Mouse (Mus musculus) left cerebral cortex, postnatal 10 days (tissue): Measurements from ENCODE around the gene Nosip. TPM values are rescaled to one million over a fixed set of nuclear protein-coding genes. Genes with fewer than 3 reads are reported as not detected.
"Not testable (repeated sequence)": the region's sequence is repeated elsewhere in the genome, so short reads cannot be mapped to it uniquely, and the experiment has no call there.

ENCODE experiments used
- DNase-seq, 2 experiments: peaks; one replicate each; pipeline ENCODE4 v3.0.0; 2021 to 2022; ENCODE audit warnings: low spot score in 2 of 2, mixed read lengths in 1 of 2; ENCODE audit errors: extremely low spot score in 1 of 2
- intact Hi-C: fragments of 180-260 bp; cut with DNase I; formaldehyde crosslinking; loops from one replicate; pipeline ENCODE4 v1.15.1; 2025
- total RNA-seq, 2 experiments: library from RNA; stranded (reverse); gene quantifications; 2 replicates each; pipeline ENCODE4 v1.2.3; 2021

The Nosip gene
- total RNA-seq, 2 experiments from 2014 or later: 50.1 to 52.3 TPM

DNA sequence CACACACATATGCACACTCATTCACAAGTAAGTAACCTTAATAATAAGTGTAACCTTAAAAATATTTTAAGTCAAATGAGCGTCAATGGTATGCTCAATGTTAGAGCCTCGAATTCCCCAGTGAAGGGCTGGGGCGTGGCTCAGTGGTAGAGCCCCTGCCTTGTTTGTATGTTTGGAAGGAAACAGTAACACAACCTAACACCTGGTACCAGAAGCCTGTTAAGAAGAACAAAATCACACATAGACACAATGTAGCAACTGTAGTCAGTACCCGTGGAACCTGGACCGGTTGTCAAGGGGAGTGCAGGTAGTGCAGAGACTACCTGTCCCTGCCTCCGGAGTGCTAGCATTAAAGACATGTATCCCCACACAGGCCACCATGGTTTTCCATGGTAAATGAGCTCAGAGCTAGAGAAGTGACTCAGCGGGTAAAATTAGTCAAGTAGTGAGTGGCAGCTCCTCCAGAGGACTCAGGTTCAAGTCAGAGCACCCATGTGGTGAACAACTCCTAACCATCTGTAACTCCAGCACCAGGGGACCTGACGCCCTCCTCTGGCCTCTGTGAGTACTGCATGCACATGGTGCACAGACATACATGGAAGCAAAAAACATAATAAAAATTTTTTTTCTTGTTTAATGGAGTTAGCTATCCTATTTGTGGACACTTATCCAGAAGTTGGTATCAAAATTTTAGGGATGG lies 36.5 kb downstream of the Nosip start:
- intact Hi-C loops: no loop called here
- DNase-seq: no peak

DNA sequence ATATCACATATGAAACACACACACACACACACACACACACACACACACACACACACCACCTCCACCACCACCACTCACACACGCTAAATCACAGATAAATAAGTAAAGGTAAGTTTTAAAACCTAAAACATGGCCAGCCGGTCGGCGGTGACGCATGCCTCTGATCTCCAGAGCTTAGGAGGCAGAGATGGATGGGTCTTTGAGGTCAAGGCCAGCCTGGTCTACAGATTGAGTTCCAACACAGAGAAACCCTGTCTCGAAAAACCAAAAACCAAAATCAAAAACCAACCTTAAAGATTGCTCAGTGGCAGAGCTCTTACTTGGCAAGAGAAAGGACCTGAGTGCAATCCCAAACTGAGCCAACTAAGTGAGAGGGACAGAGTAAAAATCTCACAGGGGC lies 37.8 kb downstream of the Nosip start:
- DNase-seq: no peak
- intact Hi-C loops: no loop called here

DNA sequence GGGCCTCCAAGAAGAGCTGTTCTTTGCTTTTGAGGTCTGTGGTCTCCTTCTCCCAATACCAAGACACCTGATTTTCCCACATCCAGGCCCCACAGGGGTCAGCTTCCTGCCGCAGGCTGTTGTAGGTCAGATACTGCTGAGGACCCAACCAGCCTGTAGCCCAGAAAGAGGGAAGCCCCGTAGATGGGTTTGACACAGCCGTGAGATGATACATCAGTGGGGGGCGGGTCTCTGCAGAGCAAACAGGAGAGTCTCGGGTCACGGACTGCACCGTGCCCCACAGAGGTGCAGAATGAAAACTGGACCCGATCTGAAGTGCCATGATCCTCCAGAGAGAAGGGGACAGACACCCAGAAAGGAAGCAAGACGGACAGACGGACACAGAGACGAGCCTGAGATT lies 40.2 kb downstream of the Nosip start:
- intact Hi-C loops: no loop called here
- no peak for DNase-seq

DNA sequence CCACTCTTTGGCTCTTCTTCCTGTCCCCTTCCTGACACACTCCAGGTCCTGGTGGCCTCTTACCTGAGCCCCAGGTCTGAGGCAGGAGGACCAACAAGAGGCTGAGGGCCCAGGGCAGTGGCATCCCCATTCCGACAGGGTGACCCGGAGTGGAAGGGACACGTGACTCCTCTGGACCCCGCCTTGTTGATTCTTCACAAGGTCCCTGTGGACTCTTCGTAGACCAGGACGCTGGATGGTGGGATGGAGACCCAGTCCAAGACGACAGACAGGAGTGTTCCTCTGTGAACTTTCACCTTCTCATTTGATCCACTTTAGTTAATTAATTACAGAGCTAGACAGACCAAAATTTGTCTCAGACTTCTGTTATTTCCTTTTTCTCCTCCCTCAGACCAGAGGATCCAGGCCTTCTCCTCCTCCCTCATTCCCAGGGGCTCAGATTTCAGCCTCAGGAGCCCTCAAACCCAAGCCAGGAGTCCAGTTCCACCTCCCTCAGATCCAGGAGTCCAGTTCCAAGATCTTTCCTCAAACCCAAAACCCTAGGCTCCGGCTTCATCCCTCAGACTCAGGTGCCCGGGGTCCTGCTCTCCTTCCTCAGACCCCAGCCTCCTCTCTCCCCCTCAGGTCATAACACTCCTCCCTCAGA lies 40.8 kb downstream of the Nosip start:
- intact Hi-C loops: no loop called here
- no peak for DNase-seq

DNA sequence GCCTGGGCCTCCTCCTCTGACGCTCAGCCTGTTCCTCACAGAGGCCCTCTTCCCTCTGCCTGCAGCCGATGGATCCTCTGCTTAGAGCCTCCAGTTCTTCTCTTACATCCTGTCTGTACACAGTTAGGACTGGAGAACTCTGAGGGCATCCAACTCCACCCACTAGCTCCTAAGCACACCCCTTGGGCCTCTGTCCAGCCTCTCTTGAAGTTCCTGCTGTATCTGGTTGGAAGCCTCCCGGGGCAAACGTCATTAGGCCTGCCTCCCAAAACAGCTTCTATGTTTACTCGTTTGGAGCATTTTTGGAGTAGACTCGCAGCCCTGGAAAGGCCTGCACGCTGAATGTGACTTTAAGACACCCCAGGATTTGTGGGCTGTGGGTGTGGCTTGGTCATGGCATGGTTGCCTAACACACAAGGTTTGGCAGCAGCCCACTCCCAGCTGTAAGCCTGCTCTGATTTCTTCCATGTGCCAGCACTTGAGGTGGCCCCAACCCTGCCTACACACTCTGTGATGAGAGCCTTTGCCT lies 41.5 kb downstream of the Nosip start, which contains the start of gene Fcgrt:
Gene Fcgrt, minus strand, starts transcription at position 200 of the 529 bp plus-strand sequence.
- peak in 1 of 2 experiments; percentile 93 for DNase-seq
- intact Hi-C loops: no loop called here

DNA sequence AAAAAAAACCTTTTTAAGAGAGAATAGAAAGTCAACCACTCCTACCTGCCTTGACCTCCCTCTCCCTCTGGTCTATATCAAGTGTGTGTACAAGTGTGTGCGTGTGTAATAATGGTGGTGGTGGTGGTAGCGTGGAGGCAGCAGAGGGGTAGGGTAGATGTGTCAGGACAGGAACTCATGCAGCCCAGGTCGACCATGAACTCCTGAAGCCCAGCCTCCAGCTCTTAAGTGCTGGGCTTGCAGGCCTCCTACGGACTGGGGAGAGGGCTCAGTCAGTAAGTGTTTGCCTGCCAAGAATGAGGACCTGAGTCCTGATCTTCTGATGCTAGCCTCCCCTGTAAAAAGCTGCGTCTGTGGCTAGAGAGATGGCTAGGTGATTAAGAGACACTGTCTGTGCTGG lies 42.7 kb downstream of the Nosip start:
- DNase-seq: no peak
- intact Hi-C loops: no loop called here

DNA sequence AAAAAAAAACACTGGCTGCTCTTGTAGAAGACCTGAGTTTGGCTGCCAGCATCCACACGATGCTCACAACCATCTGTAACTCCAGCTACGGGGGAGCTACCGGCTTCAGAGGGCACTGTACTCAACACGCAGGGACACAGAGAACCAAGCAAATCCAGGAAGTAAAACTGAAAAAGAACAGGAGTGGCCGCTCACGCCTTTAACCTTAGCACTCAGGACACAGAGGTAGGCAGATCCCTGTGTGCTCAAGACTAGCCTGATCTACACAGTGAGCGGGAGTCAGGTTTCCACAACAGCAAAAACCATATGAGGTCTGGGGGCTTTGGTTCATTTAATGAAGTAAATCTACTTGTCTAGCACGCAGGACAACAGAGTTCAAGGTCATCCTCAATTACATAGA lies 43.3 kb downstream of the Nosip start:
- no peak for DNase-seq
- intact Hi-C loops: no loop called here

DNA sequence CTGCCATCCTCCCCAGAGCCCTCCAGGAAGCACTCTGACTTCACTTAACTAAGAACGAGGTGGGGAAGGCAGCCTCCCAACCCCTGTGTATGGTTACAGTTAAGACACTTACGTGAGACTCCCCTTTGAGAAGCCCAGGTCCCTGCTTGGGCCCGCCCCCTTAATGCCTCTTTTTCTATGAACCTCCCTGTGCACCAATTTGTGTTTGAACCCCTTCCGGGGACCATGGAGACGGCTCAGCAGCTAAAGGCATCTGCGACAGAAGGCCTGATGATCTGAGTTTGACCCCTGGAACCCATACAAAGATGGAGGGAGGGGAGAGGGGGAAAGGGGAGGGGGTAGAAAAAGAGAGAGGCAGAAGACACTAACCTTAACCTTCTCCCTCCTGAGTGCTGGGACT lies 44.2 kb downstream of the Nosip start:
- DNase-seq: no peak
- intact Hi-C loops: no loop called here

DNA sequence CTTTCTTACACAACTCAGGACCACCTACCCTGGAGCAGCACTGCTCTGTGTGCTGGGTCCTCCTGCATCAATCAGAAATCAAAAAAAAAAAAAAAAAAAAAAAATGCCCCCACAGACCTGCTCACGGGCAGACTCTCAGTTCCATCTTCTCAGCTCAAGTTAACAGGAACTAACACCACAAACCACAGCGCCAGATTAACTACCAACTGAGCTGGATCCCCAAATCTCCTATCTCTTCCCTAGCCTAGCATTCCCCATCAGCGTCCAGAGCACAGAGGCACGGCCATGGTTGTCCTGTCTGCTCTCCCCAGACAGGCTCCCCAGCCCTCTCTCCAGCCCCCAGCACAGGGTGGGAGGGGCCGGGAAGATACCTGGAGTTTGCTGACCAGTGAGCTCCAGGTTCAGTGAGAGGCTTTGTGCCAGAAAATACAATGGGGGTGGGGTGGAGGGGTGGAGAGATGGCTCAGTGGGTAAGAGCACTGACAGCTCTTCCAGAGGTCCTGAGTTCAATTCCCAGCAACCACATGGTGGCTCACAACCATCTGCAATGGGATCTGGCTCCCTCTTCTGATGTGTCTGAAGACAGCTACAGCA lies 44.9 kb downstream of the Nosip start:
- intact Hi-C loops: no loop called here

DNA sequence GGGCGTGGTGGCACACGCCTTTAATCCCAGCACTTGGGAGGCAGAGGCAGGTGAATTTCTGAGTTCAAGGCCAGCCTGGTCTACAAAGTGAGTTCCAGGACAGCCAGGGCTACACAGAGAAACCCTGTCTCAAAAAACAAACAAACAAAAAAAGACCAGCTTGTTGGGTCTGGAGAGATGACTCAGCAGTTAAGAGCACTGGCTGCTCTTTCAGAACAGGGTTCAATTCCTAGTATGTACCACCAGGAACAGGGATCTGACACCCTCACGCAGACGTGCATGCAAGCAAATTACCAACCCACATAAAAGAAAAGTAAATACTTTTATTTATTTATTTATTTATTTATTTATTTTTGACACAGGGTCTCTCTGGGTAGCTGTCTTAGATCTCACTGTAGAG lies 47.9 kb downstream of the Nosip start:
- intact Hi-C loops, DNase-seq: not testable (repeated sequence)

More for the DNA sequence above, 44.9 kb downstream of the Nosip start:
- DNase-seq: no peak

DNA sequence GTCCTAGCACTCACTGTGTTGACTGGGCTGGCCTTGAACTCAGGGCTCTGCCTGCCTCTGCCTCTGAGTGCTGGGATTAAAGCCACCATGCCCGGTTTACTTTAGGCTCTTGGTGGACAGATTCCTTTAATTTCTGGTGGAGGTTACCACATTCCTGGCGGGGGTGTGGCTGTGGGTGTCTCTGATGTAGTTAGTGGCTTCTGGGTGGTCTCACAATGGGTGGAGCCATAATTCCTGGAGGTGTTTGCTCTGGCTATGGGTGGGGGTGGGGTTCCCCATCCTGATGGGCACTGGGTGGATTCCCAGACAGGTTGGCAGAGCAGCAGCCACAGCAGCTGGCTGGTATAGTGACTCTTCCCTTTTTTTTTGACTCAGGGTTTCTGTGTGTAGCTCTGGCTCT lies 49.7 kb downstream of the Nosip start:
- intact Hi-C loops: no loop called here
- DNase-seq: no peak

DNA sequence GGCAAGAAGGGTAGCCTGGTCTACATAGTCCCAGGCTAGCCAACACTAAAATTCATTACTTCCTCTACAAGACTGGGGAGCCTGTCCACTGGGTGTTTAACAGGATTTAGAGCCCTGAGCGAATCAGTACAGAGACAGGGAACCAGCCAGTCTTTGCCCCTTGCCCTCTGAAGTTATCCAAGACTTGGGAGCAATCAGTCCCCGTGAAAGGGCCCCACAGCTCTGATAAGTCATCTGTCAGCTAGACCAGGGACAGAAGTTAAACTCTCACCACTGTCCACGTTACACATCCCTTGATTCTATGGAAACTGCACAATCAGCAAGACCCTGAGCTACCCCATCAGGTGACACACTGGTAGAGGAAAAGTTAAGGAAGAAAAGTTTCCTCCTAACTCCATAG lies 50.3 kb downstream of the Nosip start:
- DNase-seq: no peak
- intact Hi-C loops: no loop called here

DNA sequence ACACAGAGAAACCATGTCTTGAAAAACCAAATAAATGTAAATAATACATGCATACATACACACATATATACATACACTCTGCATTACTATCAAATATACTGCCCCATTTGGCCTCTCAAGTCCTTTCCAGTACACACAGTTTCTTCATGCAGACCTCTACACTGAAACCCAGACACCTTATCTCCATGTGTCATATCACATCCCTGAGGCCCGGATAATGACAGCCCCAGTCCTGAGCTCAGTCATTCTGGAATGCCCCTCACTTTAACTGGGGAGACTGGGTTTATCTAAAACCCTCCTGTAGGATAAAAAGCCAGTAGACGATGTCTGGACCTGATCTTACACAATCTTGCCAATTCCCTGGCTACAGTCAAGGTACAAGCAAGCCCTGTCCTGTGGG lies 51.2 kb downstream of the Nosip start:
- no peak for DNase-seq
- intact Hi-C loops: no loop called here

DNA sequence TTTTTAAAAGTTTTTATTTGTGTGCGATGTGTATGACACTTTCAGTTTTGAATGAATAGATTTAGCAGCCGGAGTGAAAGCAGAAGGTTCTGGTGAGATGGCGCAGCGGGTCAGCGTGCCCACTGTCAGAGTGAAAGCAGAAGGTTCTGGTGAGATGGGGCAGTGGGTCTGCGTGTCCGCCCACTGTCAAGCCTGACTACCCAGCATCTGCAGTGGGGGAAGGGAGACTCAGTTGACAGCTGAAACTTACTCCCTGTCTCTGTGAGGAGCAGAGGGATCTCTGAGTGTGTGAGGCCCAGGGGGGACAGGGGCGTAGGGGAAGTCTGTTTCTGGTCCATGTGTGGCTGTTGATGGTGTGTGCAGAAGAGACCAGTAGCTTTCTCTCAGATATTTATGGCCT lies 55.3 kb downstream of the Nosip start:
- intact Hi-C loops: no loop called here
- DNase-seq: no peak

DNA sequence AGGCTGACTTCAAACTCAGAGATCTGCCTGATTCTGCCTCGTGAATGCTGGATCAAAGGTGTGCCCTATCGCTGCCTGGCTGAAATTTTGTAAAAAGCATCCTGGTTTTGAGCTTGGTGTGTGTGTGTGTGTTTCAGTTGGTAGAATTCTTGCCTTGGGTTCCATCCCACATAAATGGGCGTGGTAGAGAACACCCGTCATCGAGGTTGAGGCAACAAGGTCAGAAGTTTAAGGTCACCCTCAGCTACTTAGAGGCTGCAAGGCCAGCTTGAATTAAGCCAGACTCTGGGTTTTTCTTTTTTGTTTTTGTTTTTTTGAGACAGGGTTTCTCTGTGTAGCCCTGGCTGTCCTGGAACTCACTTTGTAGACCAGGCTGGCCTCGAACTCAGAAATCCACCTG lies 56.1 kb downstream of the Nosip start:
- no peak for DNase-seq

DNA sequence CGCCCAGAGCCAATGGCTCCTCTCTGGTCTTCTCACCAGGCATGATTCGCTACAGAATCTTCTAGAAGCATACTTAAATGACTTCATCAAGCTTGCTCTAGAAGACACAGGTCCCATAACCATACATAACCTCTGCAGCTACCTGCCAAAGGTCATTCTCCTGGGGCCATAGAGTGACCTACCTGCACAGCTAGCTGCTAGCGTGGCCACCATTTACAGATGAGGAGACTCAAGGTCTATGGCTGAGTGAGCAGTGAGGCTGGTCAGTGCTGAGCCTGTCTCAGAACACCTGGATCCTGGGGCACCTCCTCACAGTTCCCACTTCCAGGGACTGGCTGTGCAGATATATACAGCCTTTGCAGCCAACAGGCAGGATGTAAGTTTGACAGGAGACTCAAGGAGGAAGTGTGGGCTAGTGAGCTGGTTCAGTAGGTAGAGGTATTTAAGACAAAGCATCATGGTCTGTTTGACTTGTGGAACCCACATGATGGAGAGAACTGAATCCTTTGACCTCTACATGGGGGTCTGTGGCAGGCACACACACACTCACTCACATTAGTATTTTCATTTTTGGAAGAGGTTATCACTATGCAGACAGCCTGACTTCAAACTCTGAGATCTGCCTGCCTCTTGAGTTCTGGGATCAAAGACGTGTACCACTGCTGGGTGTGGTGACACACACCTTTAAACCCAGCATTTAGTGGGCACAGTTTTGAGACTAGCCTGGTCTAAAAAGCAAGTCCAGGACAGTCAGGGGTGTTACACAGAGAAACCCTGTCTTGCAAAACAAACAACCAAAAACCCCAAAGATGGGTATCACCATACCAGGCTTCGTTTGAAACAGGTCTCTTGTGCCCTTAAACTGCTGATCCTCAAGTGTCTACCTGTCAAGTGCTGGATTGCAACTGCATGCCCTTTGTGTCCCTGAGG lies 57.8 kb downstream of the Nosip start:
- intact Hi-C loops: no loop called here

More for the DNA sequence above, 56.1 kb downstream of the Nosip start:
- intact Hi-C loops: no loop called here

DNA sequence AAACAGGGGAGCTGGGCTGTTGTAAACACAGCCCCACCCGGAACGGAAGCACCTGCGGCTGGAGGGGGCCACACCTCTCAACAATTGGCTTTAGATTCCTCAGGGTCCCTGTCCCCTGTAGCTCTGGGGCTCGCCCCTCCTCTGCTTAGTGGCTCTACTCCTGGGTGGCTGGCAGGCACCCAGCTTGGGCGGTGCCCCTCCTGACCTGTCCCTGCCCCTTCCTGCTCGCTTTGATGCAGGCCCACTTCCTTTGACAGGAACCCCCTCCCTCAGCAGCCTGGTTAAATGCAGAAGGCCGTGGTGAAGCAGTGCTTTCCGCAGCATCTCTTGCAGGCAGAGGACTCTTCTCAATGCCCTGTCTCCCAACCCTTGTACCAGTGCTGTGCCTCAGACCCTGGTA lies 59.2 kb downstream of the Nosip start:
- DNase-seq: peak in 1 of 2 experiments; percentile 89
- intact Hi-C loops: no loop called here

More for the DNA sequence above, 57.8 kb downstream of the Nosip start:
- no peak for DNase-seq

DNA sequence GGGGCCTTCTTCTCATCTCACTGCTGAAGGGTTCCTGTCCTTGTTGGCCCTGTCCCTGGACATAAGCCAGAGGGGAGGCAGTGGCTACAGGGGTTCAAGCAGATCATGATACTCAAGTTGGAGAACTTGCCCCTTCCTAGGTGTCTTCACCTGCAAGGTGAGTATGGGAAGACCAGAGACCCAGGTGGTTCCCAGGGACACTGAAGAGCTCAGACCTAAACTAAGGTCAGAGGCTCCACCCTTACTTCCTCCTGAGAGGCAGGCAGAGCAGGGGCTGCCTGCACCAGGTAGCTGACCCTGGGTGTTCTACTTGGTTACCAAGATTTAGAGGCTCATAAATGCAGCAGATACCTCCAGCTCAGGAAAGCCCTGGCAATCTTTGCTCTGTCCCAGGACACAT lies 59.7 kb downstream of the Nosip start:
- no peak for DNase-seq
- intact Hi-C loops: no loop called here

DNA sequence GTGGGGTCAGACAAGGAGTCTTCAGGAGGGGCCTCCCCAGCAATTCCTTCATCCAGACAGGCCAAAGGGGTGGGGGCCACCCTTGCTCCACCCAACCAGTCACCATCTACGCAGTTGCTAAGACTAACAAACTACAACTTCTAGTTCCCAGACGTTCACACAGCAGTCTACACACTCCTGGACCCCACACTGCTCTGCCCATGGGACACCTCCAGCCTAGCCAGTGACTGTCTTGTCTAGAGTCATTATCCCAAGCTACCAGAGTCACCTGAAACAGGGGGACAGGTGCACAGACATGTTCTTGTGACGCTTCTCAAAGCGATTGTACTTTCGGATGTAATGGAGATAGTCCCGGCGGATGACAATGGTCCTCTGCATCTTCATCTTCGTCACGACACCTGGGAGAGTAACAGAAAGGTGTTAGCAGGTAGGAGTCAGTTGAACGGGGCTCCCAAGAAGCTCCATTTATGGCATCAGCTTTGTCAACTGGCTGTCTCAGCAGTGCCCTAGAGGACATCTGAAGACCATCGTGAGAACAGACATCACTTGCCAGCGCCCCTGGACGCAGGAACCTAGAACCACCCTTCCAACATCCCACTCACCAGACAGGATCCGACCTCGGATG lies 60.4 kb downstream of the Nosip start:
- DNase-seq: no peak
- intact Hi-C loops: no loop called here
